Mouse (Mus musculus) adrenal gland, adult 2 months (tissue): ENCODE measurements at regions not wholly inside any gene's neighbourhood (a gene's known extent, or its start where the extent isn't known, plus 50 kb on each side); places are given as distances from the start of the nearest gene placed in this dataset.
A peak's percentile ranks its signal among the peaks of the same experiment; 100 is the strongest.

Source experiments
- DNase-seq: peaks from one replicate; pipeline ENCODE4 v3.0.0; 2021

DNA sequence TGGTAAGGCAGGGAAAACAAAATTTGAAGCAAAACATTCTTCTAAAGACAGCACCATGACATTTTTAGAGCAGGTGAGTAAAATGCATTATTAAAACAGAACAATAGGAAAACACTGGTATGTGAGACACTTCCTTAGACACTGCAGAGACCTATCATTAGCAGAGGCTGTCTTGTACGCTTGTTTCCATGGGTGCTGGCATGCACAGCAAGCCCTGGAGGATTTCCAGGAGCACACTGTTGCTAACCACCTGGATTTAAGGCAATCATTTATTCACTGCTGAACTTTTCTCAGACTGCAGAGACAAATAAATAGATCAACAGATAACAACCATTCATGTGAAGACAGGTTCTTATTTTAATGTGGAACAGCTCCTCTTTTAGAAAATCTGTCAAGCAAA lies 127.7 kb downstream of the Pros1 start:
- no peak for DNase-seq

DNA sequence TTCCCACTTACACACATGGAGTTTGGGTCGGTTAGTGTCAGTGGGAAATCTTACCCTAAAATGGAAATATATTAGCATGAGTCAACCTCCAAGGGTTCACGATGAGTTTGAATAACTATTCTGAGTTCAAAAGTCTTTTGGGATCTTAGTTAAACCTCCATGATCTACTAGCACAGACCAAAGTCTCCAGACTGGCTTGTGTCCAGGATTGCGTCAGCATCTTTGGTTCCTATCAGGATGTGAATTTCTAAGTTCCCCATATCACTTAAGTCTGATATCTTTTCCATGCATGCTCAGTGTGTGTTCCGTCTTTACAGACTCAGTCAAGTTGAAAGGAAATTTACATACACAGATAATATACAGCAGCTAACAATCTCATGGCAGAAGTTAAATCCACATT lies 128.5 kb downstream of the Pros1 start:
- no peak for DNase-seq

DNA sequence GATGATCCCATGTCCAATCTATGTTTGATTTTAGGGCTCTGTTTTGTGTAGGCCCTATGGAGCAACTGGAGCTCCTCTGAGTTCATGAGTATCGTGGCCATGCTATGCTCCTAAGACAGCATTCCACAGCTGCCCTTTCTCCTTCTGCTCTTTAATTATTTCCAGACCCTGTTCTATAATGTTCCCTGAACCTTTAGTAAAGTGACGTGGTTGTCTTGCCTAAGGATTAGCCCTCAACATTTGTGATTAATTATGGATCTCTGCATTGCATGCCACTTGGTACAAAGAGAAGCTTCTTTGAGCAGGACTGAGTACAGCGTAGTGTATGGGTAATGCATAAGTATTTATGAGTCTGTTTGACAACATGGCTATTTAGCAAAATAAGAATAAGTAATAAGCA lies 141.4 kb downstream of the Pros1 start:
- DNase-seq, result no peak

DNA sequence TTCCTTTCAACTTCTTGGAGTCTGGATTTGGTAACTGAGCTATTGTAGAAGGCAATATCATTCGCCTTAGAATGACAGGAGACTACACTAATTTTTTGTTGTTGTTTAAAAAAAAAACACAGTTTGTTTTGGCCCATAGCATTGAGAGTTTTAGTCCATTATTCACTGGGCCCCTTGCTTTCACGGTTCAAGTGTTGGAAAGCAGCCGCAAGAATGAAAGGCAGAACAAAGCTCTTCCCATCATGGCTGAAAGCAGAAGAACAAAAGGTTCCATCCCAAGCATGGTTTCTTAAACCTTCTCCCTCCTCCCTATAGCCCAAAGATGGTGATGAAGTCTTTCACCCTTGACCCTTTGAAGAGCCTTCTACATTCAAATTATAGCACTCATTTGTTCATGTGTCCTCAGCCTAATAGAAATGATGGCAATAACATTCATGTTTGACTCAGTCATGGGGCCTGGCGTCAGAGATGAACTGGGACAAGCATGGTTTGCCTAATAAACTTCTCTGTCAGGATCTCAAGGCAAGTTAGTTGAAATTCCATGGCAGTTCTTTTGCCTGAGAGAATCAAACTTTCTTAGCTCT lies 157.1 kb downstream of the Pros1 start:
- no peak for DNase-seq

DNA sequence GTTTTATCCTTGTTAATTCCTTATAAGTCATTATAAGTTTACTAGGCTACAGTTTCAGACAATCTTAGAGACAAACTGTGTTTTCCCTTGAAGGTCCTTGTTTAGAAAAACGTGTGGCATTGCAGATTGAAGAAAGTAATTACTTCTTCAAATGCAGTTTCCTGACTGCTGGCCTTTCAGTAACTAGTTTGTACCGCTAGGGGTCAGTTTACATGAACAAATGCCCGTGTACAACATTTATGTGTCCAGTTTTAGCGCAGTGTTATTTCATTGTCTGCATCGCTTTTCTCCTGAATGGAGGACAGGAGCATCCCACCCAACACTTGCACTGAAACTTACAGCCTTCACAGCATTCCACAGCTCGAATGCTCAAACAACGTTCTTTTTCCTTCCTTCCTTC lies 160.3 kb downstream of the Pros1 start:
- DNase-seq, result no peak

DNA sequence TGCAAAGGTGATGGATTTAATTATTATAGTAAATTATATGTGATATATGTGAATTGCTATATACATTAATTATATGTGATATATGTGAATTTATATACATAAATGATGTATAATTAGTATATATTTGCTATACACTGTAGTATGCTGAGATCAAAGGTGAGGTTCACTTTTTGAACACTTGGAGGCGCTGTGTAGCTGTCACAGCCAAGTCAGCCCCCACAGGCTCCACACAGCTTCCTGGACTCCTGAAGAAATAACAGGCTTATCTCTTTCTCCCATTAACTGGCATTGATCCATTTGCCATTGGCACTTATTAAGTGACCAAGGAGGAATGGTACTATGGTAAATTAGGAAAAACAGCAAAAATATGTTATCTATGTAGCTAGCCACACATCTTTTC lies 162.0 kb downstream of the Pros1 start:
- DNase-seq, result no peak

DNA sequence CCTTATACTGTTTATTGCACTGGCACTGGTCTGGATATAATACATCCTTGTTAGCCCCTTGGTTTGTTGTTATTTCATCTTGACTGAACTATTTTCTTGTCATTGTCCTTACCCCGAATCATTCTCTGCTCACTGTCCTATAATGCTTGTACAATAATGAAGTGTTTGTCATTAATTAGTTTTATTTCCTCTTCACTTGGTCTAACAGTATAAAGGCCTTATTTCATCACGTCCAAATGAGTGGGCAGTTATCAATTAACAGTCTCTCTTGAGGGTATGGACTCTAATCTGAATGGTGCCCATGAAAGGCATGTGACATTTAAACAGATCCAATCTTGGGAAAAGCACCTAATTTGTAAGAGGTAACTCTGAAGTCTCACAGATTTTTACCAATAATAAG lies 162.6 kb downstream of the Pros1 start:
- no peak for DNase-seq

DNA sequence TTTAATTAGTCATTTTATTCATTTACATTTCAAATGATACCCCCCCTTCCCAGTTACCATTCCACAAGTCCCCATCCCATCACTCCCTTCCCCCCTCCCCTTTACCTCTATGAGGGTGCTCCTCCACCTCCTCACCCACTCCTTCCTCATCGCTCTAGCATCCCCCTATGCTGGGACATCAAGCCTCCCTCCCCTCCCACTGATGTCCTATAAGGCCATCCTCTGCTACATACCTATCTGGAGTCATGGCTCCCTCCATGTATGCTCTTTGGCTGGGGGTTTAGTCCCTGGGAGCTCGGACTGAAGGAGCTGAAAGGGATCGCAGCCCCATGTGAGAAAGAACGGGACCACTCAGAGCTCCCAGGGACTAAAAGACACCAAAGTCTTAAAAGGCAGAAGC lies 176.3 kb downstream of the Pros1 start:
- no peak for DNase-seq

DNA sequence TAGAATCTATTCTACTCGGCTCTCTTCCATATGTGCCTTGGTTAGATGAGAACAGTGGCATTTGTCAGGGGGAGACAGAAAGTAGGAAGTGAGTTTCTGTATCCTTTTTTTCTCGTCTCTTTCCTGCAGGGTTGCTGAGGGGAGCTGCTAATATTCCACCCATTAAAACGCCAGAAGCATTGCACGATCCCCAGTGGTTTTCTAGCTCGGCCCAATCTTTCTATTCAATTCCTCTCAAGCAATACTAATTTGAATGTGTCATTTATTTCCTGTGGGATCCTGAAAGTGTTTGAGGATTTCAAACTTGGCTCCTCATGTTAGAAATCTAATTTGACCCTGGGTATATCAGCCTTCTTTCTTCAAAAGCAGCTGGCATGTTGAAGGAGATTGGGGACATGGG lies 176.9 kb downstream of the Pros1 start:
- DNase-seq, result no peak

DNA sequence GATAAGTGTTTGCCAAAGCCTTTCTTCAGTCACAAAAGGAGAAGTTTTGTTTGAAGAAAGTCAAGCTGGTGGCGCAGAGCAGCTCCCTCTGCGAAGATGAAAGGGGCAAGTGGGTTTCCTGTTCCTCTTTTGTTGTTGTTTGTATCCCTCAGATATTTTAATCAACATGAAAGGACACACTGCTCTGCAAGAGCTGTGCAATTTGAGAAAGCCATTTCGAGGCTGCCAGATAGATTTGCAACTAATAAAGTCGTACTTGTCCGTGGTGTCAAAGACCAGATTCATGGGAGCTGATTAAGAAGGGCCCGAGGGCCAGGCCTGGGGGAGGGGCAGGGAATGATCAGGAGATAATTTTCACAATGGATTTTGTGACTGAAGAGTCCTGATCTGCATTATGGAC lies 177.7 kb downstream of the Pros1 start:
- no peak for DNase-seq

DNA sequence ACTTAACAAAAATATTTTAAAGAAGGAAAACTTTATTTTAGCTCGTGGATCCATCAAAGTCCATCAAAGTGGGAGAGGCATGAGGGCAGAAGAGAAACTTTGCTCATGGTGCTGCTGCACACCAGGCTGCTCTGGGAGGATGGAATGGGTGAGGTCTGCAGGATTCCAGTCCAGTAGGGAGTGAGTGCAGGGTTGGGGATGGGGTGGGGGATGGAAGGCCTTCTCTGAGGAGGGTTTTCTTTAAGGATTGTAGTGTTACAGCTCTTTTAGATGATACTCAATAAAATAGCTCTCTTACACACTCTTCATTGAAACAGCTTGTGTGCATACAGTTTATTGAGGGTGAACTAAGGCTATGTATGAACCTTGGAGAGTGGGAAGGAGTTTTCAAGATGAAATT lies 195.0 kb downstream of the Pros1 start:
- no peak for DNase-seq

DNA sequence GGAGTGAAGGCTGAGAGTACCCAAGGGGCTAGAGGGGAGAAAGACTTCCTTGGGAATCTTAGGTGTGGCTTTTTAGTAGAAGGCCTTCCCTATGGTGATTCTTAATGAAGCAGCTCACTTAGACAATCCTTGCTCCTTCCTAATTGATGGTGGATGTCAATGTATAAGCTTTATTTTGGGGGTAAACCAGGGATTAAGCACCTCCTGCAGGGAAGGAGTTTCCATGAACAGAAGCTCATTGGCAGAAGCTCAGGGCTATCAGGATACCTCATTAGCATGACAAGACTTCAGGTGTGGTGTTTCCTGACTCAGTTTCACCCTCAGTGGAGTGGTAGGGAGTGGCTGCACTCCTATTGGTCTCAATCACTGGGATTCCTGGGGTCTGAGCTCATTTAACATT lies 208.8 kb downstream of the Pros1 start:
- DNase-seq, result no peak

DNA sequence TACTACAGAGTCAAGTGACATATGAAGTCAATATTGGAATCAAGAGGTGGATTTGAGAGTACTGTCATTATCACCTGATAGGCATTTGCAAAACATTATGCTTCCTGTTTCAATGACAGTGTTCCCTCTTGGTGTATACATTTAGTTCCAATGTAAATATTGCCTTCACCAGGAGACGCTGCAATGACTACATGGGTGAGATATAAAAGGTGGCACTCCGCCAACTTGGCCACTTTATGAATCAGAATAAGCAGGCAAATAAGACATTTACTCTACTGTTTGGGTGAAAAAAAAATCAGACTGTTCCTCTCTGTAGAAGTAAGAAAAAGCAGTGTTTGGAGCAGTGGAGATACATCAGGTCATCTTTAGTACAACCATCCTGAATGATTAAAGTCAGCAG lies 215.9 kb downstream of the Pros1 start:
- no peak for DNase-seq

DNA sequence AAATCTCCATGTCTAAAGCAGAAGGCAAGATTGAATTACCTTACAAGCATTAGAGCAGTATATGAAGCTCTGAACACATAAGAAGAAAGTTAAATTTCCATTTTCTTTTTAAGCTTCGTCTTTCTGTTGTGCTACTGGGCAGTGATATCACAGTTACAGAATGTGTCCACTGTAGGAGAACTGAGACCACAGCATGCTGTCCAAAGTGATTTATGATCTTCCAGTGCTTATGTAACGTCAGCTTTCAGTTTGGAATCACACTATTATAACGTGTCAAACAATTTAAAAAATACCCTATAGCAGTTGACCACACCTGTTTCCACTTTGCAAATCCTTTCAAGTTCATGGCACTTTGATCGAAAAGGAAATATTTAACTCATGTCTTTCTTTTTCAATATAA lies 221.7 kb downstream of the Pros1 start:
- no peak for DNase-seq

DNA sequence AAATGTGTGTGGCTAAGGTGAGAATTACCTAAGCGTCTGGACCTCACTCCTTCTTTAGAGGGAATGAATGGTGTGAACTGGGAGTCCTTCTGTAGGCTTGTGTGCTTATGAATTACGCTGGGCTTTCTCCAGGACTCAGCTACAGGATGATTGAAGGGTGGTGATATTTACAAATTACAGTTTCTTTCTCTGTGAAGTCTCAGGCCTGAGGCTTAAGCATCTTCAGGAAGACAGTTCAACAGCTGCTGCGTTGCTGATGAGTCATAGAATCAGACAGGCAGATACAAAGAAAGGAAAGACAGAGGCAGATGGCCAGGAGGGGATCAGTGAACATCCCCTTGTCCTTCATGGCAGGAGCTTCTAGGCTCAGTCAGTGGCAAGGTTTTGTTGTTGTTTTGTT lies 227.3 kb downstream of the Pros1 start:
- no peak for DNase-seq

DNA sequence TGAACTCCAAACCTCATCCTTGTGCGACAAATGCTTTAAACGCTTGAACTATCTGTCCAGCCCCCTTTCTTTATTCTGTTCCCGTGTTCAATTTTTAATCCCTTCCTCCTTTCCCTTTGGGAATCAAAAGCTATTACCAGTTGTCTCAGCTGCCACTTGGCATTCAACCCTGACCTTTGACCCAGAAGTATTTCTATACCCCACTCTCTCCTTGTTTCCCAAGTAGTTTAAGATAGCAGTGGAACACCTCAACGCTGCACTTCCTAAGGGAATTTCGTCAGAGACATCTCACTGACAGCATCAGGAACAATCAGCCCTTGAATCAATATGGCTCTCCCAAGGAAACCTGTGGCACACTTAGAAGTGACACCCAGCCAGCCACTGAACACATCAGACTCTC lies 229.1 kb downstream of the Pros1 start:
- no peak for DNase-seq

DNA sequence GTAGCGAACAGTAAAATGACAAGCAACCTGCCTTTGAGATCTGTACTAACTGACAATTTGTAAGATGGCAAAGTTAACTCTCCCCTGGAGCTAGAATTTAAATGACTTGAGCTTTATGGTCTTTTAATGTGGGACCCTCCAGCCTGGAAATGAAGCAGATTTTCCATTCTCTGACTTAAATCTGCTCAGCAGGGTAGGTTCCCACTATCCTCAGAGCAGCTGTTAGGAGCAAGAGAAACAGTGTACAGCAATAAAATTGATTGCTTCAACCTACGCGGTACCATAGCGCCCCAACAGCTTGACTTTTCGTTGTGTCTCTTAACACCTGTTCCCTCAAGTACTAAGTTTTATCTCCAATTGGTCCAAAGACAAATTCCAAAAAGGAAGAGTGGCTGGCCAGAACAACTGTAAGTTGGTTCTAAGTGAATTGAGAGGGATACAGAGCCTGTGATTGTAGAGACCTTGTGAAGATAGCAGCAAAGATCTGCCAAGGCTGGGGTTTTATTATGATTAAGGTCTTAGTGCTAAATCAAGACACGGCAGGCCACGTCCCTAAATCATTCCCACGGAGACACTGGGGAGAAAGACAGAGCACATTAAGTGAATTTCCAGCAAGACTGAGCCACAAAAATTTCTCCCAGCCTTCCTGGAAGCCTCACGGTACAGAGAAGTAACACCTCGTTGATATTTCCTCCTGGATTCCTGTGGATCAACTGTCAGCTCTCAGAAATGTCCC lies 230.1 kb downstream of the Pros1 start:
- DNase-seq, result peak; percentile 19

DNA sequence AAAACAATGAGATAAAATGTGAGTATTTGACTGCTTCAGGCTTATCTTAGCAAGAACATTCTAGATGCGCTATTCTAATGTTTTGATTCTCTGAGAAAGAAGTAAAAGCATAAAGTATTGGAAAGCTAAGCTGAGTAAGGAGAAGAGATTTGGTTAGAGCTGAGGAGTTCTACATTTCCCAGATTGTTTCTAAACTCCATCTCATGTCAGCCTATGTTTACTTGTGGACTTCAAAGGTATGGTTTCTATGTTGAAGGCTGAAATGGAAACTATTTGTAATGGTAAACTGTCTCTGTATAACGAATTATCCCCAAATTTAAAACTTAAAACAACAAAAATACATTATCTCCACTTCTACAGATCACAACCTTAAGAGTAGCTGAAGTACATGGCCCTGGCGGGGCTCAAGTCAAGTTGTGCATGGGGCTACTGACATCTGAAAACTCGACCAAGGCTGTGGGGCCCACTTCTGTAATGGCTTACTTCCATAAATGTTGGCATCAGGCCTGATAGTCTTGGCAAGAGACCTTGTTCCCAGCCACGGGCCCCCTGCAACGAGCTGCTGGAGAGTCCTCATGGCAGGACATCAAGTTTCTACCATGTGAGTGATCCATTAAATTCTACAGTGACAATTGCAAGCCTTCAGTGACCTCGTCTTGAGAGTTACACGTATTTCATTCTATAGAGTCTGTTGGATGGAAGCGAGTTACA lies 232.1 kb downstream of the Pros1 start:
- no peak for DNase-seq

DNA sequence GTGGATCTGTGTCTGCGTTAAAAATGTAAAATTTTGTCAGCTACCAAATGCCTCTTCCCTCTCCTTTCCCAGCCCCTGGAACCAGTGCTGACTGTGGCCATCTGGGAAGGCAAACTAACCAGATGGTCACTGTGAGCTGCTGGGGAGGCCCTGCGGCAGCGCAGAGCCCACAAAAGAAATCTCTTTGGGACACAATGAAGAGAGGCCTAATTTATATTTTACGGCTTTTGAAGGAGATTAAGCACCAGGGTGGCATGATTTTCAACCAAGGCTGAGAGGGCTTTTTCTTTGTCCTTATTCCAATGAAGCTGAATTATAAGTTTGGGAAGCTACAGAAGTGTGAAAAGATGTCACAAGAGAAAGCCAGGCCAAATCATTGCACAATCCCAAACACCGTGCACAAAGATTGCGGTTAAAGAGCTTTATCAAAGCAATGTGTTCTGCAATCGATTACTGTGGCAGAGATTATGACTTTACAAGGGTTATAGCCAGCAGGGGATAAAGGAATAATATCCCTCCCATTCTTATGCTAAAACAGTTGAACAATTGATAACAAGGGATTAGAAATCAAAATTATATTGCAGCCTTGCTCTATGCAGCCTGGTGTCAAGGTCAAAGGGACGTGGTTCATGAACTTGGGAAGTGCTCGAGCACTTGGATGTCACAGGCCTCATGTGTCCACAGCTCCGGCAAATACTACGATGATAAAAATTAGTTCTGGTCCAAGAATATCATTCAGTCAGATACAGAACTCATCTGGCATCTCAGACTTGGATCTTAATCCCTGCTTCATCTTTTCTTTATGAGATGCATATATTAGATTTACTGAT lies 237.6 kb downstream of the Pros1 start:
- no peak for DNase-seq

DNA sequence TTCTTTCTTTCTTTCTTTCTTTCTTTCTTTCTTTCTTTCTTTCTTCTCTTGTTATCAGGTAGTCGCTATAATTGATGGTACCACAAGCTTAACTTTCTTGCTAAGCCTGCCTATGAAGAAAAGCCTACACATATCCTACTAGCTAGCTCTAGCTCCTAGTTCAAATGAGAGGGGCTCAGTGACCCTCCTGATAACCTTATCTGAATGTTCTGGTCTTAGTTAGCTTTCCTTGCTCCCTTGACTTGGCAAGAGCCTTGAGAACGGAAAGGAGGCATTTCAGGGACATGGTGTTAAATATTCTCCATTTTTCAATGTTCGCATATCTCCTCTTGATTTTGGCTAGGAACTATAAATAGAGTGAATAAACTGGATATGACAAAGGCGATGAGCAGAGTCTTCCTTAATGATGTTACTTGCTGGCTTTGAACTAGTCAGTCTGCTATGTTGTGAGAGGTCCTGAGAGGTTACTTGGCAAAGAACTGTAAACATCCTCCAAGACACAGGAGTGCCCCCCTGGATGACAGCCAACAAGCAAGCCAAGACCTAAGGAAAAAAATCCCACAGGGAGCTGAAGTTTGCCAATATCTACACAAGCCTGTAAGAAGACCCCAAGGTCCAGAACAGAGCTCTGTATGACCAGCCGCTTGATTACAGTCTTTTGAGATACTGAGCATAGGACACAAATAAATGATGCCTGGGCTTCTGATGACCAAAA lies 240.2 kb downstream of the Pros1 start:
- peak; percentile 21 for DNase-seq

DNA sequence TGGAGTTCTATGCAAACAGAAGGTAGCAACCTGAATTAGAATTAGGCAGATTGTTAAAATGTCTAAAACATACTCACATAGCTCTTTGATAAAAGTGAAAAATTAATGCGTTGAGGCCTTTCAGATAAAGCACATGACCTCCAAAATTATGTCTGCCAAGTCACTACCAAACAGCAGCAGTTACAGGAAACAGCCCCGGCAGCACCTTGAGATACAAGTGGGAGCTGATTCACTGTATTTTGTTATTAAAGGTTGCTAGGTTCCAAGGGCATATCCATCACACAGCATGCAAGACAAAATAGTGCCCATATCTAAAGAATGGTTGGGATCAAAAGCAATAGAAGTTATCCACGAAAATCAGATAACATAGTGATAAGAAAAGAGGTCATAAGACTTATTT lies 248.3 kb downstream of the Pros1 start:
- DNase-seq, result no peak

DNA sequence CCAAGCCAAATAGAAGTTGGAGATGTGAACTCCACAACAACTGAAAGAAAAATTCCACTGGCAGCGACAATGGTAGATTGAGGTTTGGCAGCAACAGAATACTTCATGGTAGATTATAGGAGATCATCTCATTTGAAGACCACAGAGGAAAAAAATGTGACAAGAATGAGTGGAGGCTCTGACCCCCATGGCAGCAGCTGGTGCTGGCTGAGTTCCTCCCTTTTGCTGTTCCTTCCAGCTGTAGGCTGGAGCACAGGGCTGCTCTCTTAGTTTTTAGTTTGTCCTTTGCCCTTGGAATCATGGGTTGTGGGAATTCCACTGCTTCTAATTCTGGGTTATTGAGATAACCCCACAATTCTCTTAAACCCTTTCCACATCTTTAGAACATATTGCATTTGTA lies 248.8 kb downstream of the Pros1 start:
- DNase-seq, result no peak
